Mouse (Mus musculus): ENCODE data around the gene Fam3b. TPM values are rescaled to one million over a fixed set of nuclear protein-coding genes. Genes with fewer than 3 reads are reported as not detected.

Fam3b gene
- polyA plus RNA-seq, 1 experiment from 2014 or later = not detected

GRCm38 (mm10) chr16:97478655-97479054, 36.0 kb downstream of the Fam3b start:
- ATAC-seq (ENCODE audit: low read depth) = no peak
- no peaks in the 10 kb centered on the region for H3K27me3 ChIP-seq

GRCm38 (mm10) chr16:97476524-97476923, 38.1 kb downstream of the Fam3b start:
- DNase-seq = no peak
- Histone ChIP-seq H3K9me3 (replicated peaks) (no peaks in the 10 kb centered on the region), H3K27me3 (no peaks in the 10 kb centered on the region), H3K36me3 (no peaks in the 10 kb centered on the region), H3K4me1 (replicated peaks) (no peaks in the 10 kb centered on the region), H3K9ac (no peak overlapping the region), H3K27ac (no peak overlapping the region), H3K4me2 (no peak overlapping the region), H3K4me3 (replicated peaks) (no peak overlapping the region)
- no peak for ATAC-seq (ENCODE audit: low read depth)
- WGBS (ENCODE audit: insufficient replicate concordance) = 32% methylated on average over 1 of the region's 1 CpGs

More at GRCm38 (mm10) chr16:97478655-97479054, 36.0 kb downstream of the Fam3b start:
- H3K36me3 ChIP-seq = no peaks in the 10 kb centered on the region
- H3K9ac ChIP-seq = no peak overlapping the region
- H3K4me1 ChIP-seq (replicated peaks) = no peaks in the 10 kb centered on the region
- H3K4me3 ChIP-seq (replicated peaks) = no peak overlapping the region
- no peak overlapping the region for H3K27ac ChIP-seq
- 12% methylated on average over 2 of the region's 2 CpGs for WGBS (ENCODE audit: insufficient replicate concordance)
- no peak for DNase-seq
- no peaks in the 10 kb centered on the region for H3K9me3 ChIP-seq (replicated peaks)
- H3K4me2 ChIP-seq = no peak overlapping the region

DNA sequence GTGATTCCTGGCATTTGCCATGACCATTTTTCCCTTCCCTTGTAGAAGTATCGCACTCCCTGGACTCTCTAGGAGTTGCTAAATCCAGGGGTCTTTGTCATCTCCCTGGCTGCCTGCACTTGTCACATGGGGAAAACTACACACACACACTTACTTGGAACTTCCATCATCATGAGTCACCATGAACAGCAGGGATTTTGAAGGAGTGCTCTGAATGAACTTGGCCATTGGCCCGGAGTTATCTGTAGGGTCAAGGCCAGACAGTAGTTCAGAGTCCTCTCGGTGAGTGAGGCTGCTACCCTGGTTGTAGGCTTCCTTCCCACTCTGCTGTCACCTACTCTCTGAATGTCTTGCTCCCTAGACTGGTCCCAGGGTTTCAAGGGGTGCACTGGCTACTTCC, 39.0 kb downstream of the Fam3b start:
- ATAC-seq (ENCODE audit: low read depth) = no peak
- H3K9ac ChIP-seq = no peak overlapping the region
- no peaks in the 10 kb centered on the region for H3K27me3 ChIP-seq
- H3K27ac ChIP-seq = no peak overlapping the region
- H3K9me3 ChIP-seq (replicated peaks) = no peaks in the 10 kb centered on the region
- no peak overlapping the region for H3K4me2 ChIP-seq
- no peaks in the 10 kb centered on the region for H3K36me3 ChIP-seq
- WGBS (ENCODE audit: insufficient replicate concordance) = 71% methylated on average over 3 of the region's 3 CpGs
- no peaks in the 10 kb centered on the region for H3K4me1 ChIP-seq (replicated peaks)
- DNase-seq = no peak
- H3K4me3 ChIP-seq (replicated peaks) = no peak overlapping the region

DNA sequence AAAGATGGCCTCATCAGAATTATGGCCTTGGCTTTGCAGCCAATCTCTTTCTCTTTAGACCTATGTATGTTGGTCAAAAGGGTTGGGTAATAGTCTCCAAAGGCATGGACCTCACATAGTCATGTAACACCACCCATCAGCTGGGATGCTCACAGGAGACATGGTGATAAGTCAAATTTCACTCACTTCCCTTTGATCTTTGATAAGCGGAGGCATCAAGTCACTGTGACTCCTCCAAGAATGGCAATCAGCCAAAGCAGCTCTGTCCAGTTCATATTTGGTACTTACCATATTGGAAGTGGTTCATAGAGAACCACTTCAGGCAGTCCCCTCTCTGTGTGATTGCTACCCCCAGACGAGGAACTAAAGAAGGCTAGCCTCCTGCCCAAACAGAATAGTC, 39.9 kb downstream of the Fam3b start:
- DNase-seq (no peak), ATAC-seq (ENCODE audit: low read depth) (no peak)
- 55% methylated on average over 2 of the region's 2 CpGs for WGBS (ENCODE audit: insufficient replicate concordance)
- H3K9ac ChIP-seq = no peak overlapping the region
- H3K36me3 ChIP-seq = no peaks in the 10 kb centered on the region
- H3K27ac ChIP-seq = no peak overlapping the region
- no peaks in the 10 kb centered on the region for H3K9me3 ChIP-seq (replicated peaks)
- no peak overlapping the region for H3K4me3 ChIP-seq (replicated peaks)
- no peaks in the 10 kb centered on the region for H3K27me3 ChIP-seq
- H3K4me2 ChIP-seq = no peak overlapping the region
- no peaks in the 10 kb centered on the region for H3K4me1 ChIP-seq (replicated peaks)

GRCm38 (mm10) chr16:97467993-97468791, 46.4 kb downstream of the Fam3b start:
- Histone ChIP-seq H3K27ac (no peak overlapping the region), H3K4me3 (replicated peaks) (no peak overlapping the region), H3K9me3 (replicated peaks) (no peaks in the 10 kb centered on the region), H3K27me3 (no peaks in the 10 kb centered on the region), H3K4me1 (replicated peaks) (no peaks in the 10 kb centered on the region), H3K36me3 (no peaks in the 10 kb centered on the region), H3K9ac (no peak overlapping the region), H3K4me2 (no peak overlapping the region)
- DNase-seq (no peak), ATAC-seq (ENCODE audit: low read depth) (no peak)
- WGBS (ENCODE audit: insufficient replicate concordance) = 25% methylated on average over 4 of the region's 4 CpGs

- no peak overlapping the region for H3K27ac ChIP-seq
- no peaks in the 10 kb centered on the region for H3K27me3 ChIP-seq
- no peak overlapping the region for H3K9ac ChIP-seq
- WGBS (ENCODE audit: insufficient replicate concordance) = 61% methylated on average over 3 of the region's 3 CpGs
- no peak overlapping the region for H3K4me3 ChIP-seq (replicated peaks)
- H3K9me3 ChIP-seq (replicated peaks) = no peaks in the 10 kb centered on the region
- H3K36me3 ChIP-seq = no peaks in the 10 kb centered on the region
- ATAC-seq (ENCODE audit: low read depth) (no peak), DNase-seq (no peak)
- no peaks in the 10 kb centered on the region for H3K4me1 ChIP-seq (replicated peaks)
- H3K4me2 ChIP-seq = no peak overlapping the region
Observed at GRCm38 (mm10) chr16:97467472-97467871, 47.1 kb downstream of the Fam3b start.

- WGBS (ENCODE audit: insufficient replicate concordance) = 37% methylated on average over 4 of the region's 4 CpGs
Observed at GRCm38 (mm10) chr16:97466182-97466957, 48.2 kb downstream of the Fam3b start.

GRCm38 (mm10) chr16:97462481-97463181, 52.0 kb downstream of the Fam3b start, which contains the start of gene Mx1:
Mx1 (minus strand) TSS chr16:97462907.
- Histone ChIP-seq H3K4me1 (replicated peaks) (no peaks in the 10 kb centered on the region), H3K4me3 (replicated peaks) (no peak within 1 kb of the TSS), H3K9ac (no peak within 1 kb of the TSS), H3K4me2 (0 out of 2 replicates have a peak within 1 kb of the TSS, but pooled peaks have one; percentile 14), H3K27ac (no peak within 1 kb of the TSS), H3K27me3 (no peaks in the 10 kb centered on the region), H3K36me3 (no peaks in the 10 kb centered on the region), H3K9me3 (replicated peaks) (no peaks in the 10 kb centered on the region)
- WGBS (ENCODE audit: insufficient replicate concordance) = 18% methylated on average over 4 of the region's 4 CpGs
- ATAC-seq (ENCODE audit: low read depth) (peak; percentile 31; the same call in 1 of the 2 replicates), DNase-seq (no peak)

More at GRCm38 (mm10) chr16:97466182-97466957, 48.2 kb downstream of the Fam3b start:
- Histone ChIP-seq H3K36me3 (no peaks in the 10 kb centered on the region), H3K9ac (no peak overlapping the region), H3K4me1 (replicated peaks) (no peaks in the 10 kb centered on the region), H3K27ac (no peak overlapping the region), H3K4me2 (no peak overlapping the region), H3K4me3 (replicated peaks) (no peak overlapping the region), H3K27me3 (no peaks in the 10 kb centered on the region), H3K9me3 (replicated peaks) (no peaks in the 10 kb centered on the region)
- ATAC-seq (ENCODE audit: low read depth) = no peak
- no peak for DNase-seq

DNA sequence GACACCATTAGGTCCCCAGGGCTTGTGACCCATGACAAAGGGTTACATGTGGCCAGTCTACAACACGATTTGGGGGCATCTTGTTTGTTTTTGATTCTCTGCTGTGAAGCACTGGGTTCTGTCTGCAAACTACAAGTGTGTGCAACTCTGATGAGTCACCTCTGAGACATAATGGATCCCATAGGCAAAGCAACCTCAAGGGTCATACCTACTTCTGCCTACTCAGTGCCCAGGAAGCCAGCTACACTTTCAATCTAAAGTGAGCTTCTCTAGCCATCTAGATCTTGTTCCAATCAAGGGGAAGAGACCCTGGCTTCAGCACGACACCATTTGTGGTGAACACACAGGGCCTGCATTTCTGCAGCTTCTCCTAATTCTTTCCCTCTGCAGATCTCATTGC, 53.3 kb downstream of the Fam3b start:
- 33% methylated on average over 2 of the region's 2 CpGs for WGBS (ENCODE audit: insufficient replicate concordance)
- Histone ChIP-seq H3K9me3 (replicated peaks) (no peaks in the 10 kb centered on the region), H3K4me1 (replicated peaks) (no peaks in the 10 kb centered on the region), H3K27ac (no peak overlapping the region), H3K27me3 (no peaks in the 10 kb centered on the region), H3K36me3 (no peaks in the 10 kb centered on the region), H3K4me2 (no peak overlapping the region), H3K4me3 (replicated peaks) (no peak overlapping the region), H3K9ac (no peak overlapping the region)
- ATAC-seq (ENCODE audit: low read depth) = no peak
- DNase-seq = no peak

- 59% methylated on average over 1 of the region's 1 CpGs for WGBS (ENCODE audit: insufficient replicate concordance)
- Histone ChIP-seq H3K9ac (no peak overlapping the region), H3K27me3 (no peaks in the 10 kb centered on the region), H3K9me3 (replicated peaks) (no peaks in the 10 kb centered on the region), H3K4me3 (replicated peaks) (no peak overlapping the region), H3K4me1 (replicated peaks) (no peaks in the 10 kb centered on the region), H3K27ac (no peak overlapping the region), H3K4me2 (no peak overlapping the region), H3K36me3 (no peaks in the 10 kb centered on the region)
- ATAC-seq (ENCODE audit: low read depth) (no peak), DNase-seq (no peak)
Observed at GRCm38 (mm10) chr16:97459831-97460230, 54.8 kb downstream of the Fam3b start.

DNA sequence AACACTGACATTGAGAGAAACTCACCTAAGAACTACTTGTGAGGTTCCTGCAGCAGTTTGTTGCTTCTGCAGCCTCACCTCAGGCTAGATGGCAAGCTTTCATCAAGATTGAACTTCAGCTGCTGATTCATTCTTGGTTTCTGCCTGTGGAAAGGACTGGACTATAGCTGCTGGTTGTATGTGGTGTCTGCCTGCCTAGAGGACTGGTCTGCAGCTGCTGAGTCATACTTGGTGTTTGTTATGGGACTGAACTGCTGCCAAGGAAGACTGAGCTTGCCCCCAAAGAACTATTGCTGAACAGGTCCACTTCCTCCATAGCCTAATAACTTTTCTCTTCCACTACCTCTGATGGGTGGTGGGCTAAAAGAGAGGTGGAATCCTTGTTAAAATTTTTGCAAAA, 67.2 kb downstream of the Fam3b start:
- H3K9me3 ChIP-seq (replicated peaks) = no peaks in the 10 kb centered on the region
- no peaks in the 10 kb centered on the region for H3K27me3 ChIP-seq
- no peaks in the 10 kb centered on the region for H3K4me1 ChIP-seq (replicated peaks)
- ATAC-seq (ENCODE audit: low read depth) (no peak), DNase-seq (no peak)
- H3K4me3 ChIP-seq (replicated peaks) = no peak overlapping the region
- H3K27ac ChIP-seq = no peak overlapping the region
- no peak overlapping the region for H3K9ac ChIP-seq
- no peaks in the 10 kb centered on the region for H3K36me3 ChIP-seq
- no peak overlapping the region for H3K4me2 ChIP-seq

Measured in liver, embryonic 13.5 days (tissue).